Mouse (Mus musculus): ENCODE measurements around the gene Gpx8. TPM values are rescaled to one million over a fixed set of nuclear protein-coding genes. Genes with fewer than 3 reads are reported as not detected.
A peak's percentile ranks its signal among the peaks of the same experiment; 100 is the strongest.

Gpx8 gene
- polyA plus RNA-seq, 1 experiment from 2014 or later = 143 TPM

MicroRNA genes within 50 kb of the gene (microRNA counts, 519-probe panel; counts per million panel counts)
- microRNA mmu-miR-449a (2,370 counts per million, percentile 49 among the panel's probes with 10 or more counts), microRNA mmu-miR-449b (not detected), microRNA mmu-miR-449c (not detected)

Small RNAs within 50 kb of the gene (microRNA-seq; reads per million reads assigned to microRNA genes)
- gene Mir449a (109 reads per million, percentile 50 among the genes with 10 or more reads in this experiment), gene Mir449b (not detected), gene Mir449c (not detected)

Other genes with a start within 250 kb of the Gpx8 start
- gene Plpp1, start 245.6 kb downstream of the Gpx8 start, polyA plus RNA-seq (2015; fragmentation: Nextera tagmentation; extraction: Ambion mirVana) = 94.1 and 102 TPM in 2 replicates
- 55.7 and 63.3 TPM in 2 replicates for gene Mtrex, start 119.0 kb downstream of the Gpx8 start, polyA plus RNA-seq (2015; fragmentation: Nextera tagmentation; extraction: Ambion mirVana)
- 23.5 and 24.2 TPM in 2 replicates for gene Dhx29, start 119.0 kb downstream of the Gpx8 start, polyA plus RNA-seq (2015; fragmentation: Nextera tagmentation; extraction: Ambion mirVana)
- 0.50 and 0.67 TPM in 2 replicates for gene Ccno, start 58.6 kb downstream of the Gpx8 start, polyA plus RNA-seq (2015; fragmentation: Nextera tagmentation; extraction: Ambion mirVana)
- 0.21 and 0.35 TPM in 2 replicates for gene Mcidas, start 52.6 kb downstream of the Gpx8 start, polyA plus RNA-seq (2015; fragmentation: Nextera tagmentation; extraction: Ambion mirVana)
- gene Cdc20b, start 11.3 kb downstream of the Gpx8 start, polyA plus RNA-seq (2015; fragmentation: Nextera tagmentation; extraction: Ambion mirVana) = not detected in 2 replicates
- 1.3 and 1.8 TPM in 2 replicates for gene Gzma, start 54.6 kb upstream of the Gpx8 start, polyA plus RNA-seq (2015; fragmentation: Nextera tagmentation; extraction: Ambion mirVana)
- gene Esm1, start 163.2 kb upstream of the Gpx8 start, polyA plus RNA-seq (2015; fragmentation: Nextera tagmentation; extraction: Ambion mirVana) = 3.1 and 4.2 TPM in 2 replicates
- not detected in 2 replicates for gene Gzmk, start 179.5 kb upstream of the Gpx8 start, polyA plus RNA-seq (2015; fragmentation: Nextera tagmentation; extraction: Ambion mirVana)
- 3.5 and 5.0 TPM in 2 replicates for gene BC067074, start 246.7 kb upstream of the Gpx8 start, polyA plus RNA-seq (2015; fragmentation: Nextera tagmentation; extraction: Ambion mirVana)

Measured in stomach, embryonic 15.5 days (tissue).